Mouse (Mus musculus) liver, embryonic 18 days (tissue): ENCODE measurements around the gene Col23a1. TPM values are rescaled to one million over a fixed set of nuclear protein-coding genes. Genes with fewer than 3 reads are reported as not detected.

ENCODE experiments used
- polyA plus RNA-seq: library from polyadenylated mRNA; depleted of rRNA; stranded (reverse); fragments of >200 nt; gene quantifications from 2 replicates; pipeline ENCODE4 v1.2.3, GENCODE M21; 2012; rRNA removed

Gene Col23a1
- polyA plus RNA-seq, result 0.13 and 0.15 TPM in 2 replicates

DNA sequence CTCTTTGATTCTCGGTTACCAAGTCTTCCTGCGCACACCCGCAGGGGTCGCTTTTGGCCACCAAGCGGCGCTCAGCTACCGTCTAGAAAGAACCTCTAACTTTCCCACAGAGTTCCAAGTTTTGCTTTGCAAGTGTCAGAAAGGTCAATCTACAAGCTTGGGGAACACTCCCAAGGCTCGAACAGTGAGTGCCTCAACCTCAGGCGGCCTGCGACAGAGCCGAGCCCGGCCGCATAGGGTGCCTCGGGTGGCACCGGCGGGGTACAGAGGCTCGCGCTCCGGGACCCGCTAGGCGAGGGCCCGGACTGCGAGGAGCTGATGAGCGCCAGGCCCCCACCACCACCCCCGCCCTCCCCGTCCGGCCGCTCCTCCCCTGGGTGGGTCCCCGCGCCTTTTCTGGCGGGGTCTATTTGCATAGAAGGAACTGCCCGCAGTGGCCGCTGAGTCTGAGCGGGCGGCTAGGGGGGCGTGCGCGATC lies at the start of gene Col23a1:
TSS of gene Col23a1 (plus strand) at position 357 of the 478 bp plus-strand sequence.

DNA sequence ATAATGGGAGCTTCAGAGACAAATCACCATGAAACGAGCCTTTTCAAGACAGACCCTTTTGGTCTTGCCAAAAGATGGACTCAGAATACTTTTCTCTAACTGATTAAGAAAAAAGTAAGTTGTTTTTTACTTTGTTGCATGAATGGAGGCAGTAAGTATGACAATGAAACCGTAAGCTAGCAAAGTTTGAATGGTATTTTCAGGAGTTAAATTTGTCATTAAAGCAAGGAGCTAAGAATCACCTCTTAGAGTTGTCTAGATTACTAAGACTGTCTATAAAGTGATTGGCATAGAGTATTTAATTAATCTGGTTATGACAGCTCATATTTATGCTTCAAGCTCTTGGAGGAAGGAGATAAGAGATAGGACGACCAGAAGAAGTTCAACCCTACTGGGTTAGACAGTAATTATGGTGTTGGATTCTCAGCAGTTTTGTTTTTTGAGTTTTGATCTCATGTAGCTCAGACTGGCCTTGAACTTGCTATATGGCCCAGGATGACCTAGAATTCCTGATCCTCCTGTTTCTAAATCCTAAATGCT lies 28.0 kb upstream of the Col23a1 start, which contains the start of gene Clk4:
TSS of gene Clk4 (plus strand) at position 51 of the 540 bp plus-strand sequence.

DNA sequence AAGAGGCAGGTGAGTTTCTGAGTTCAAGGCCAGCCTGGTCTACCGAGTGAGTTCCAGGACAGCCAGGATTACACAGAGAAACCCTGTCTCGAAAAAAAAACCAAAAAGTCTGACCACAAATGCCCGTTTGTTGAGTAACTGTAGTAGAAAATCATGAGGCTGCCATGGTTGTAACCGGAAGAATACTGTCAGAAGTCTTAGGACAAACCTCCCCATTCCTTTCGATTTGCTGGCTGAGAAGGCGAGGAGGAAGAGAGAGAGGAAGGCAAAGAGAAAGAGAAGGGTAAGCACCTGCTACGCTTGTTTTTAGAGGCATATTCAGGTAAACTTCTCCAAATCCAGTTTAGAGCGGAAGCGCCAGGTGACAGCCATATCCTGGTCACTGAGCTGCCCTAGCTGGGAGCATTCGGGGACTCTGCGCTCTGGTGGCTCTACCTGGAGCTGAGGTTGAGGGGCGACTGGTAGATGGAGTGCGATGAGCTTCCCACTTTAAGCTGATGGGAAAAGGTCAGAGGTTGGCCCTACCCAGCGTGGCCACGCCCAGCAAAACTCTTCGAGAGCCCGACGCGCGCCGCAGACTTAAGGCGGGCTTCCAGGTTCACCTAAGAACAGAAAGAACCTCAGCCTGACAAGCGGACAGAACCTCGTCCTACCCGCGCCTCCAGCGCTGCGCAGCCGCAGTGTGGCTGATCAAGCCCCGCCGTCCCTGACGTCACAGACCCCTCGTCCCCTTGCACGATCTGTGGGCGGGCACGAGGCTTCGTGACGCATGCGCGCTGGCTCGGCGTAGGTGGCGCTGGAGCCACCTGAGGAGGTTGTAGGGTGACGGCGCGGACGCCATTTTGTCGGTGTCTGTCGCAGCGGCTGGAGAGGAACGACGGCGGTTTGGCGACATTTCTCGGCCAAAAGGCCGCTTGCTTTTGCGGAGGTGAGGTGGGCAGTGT lies 27.1 kb upstream of the Col23a1 start, which contains the start of gene BC049762:
TSS of gene BC049762 (minus strand) at position 705 of the 944 bp plus-strand sequence.

DNA sequence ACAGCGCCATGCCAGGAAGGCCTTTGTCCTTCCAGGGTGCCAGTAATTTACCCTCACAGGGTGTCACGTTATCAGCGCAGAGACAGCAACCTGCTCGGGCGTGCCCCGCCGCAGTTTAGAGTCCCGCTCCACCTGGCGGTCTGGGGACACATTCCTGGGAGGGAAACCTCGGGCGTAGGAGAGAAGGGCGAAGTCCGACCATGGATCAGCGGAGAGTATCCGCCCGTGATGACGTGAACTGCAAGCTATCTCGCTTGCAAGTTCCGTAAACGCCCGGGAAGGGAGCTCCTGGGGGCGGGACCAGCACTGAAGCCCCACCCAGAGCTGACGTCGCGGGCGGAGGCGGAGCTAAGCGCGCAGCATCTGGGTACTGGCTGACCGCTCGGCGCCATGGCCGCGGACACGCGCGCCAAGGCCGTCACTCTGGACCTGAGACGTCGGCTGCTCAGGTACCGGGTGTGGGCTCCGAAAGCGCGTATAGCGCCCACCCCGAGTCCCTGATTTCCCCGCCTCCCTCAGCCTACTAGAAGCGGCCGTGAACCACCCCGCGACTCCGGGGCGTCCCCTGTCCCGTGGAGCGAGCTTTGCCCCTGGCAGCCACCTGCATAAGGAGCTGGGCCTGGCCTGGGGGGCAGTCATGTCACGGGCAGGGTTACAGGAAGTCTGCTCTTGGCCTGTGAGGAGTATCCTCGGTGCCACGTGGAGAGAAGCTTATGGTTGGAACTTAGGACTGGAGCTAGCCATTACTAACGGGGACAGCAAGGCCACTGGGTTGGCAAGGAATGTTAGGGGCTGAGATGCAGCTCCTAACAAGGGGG lies 294.9 kb downstream of the Col23a1 start, which contains the start of gene Phykpl:
TSS of gene Phykpl (plus strand) at position 327 of the 818 bp plus-strand sequence.

DNA sequence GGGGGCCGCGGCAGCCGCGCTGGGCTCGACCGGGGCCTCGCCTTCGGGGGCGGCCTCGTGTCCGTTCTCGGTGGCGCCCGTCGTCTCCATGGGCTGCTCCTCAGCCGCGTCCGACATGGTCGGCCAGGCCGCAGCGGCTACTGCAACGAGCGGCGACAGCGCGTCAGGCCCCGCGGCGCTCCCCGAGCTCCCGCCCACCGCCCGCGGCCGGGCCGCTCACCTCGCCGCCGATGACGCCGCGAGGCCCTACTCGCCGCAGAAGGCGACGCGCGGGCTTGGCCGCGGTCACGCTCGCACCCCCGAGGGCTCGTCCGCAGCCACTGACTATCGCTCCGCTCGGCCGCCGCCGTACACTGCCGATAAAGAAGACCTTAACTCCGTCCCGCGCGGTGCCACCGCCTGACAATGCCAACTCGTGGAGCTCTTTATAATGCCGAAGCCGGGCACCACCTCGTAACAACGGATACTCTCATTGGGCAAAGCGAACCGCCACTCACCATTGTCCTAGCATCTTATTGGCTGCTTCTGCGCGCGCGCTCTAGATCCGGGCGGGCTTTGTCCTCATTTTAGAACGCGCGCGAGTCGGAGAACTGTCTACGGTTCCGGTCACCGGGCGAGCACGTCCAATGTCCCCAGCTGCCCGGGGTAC lies 316.9 kb downstream of the Col23a1 start, which contains the start of gene Hnrnpab:
TSS of gene Hnrnpab (minus strand) at position 401 of the 649 bp plus-strand sequence.

DNA sequence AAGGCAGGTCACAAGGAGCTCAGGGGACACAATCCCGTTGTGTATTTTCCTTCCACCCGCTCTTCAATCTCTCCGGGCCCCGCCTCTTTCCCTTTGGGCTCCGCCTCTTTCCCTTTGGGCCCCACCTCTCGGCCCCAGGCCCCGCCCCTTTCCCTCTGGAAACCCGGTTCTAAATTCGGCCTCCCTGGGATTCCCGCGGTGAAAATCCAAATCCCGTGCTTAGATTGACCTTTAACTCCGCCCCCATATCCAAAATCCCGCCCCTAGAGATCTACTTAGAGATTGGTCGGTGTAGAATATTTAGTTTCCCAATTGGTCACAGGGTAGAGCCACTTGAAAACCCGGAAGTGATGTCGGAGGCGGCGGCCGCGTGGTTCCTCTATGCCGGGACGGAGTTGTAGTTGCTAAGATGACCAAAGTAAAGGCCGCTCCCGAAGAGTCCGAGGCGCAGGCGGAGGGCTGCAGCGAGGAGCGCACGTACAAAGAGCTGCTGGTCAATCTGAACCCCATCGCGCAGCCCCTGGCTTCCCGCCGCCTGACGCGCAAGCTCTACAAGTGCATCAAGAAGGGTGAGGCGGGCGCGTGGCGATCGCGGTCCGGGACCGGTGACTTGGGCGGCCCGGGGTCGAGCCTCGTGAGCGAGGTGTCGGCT lies 329.8 kb downstream of the Col23a1 start, which contains the start of gene Nhp2:
TSS of gene Nhp2 (plus strand) at position 327 of the 652 bp plus-strand sequence.

Other genes starting within 250 kb of the Col23a1 start
- gene Olfr1375, start 241.8 kb upstream of the Col23a1 start, polyA plus RNA-seq, result not detected in 2 replicates
- 1.8 and 2.6 TPM in 2 replicates for gene Zfp354a, start 230.7 kb upstream of the Col23a1 start, polyA plus RNA-seq
- not detected in 2 replicates for gene Gm12569, start 69.4 kb upstream of the Col23a1 start, polyA plus RNA-seq
- 66.1 and 71.3 TPM in 2 replicates for gene Clk4, start 28.2 kb upstream of the Col23a1 start, polyA plus RNA-seq
- 0.35 and 0.50 TPM in 2 replicates for gene BC049762, start 26.9 kb upstream of the Col23a1 start, polyA plus RNA-seq